Mouse (Mus musculus) MEL (cell line): ENCODE data around the gene Adamtsl1.

ENCODE experiments used
- NRF1 ChIP-seq: IDR thresholded peaks from 2 replicates; pipeline ENCODE4 v1.6.1; 2014; ENCODE audit warnings: low read depth, mild to moderate bottlenecking, inconsistent platforms, low read length, improper control_type of control experiment, moderate library complexity; ENCODE audit not compliant: poor library complexity, insufficient read depth, severe bottlenecking
- POLR2A ChIP-seq, 2 experiments: IDR thresholded peaks; 2 replicates each; pipeline ENCODE4 v1.6.1; 2011 to 2012; ENCODE audit warnings: low read length in 2 of 2, mild to moderate bottlenecking in 2 of 2, control low read depth in 1 of 2, improper control_type of control experiment in 1 of 2, low read depth in 1 of 2, moderate library complexity in 1 of 2; ENCODE audit not compliant: control insufficient read depth in 1 of 2, insufficient read depth in 1 of 2, poor library complexity in 1 of 2

GRCm38 (mm10) chr4:86410946-86411345, 897.0 kb downstream of the Adamtsl1 start:
- TF ChIP-seq POLR2A (IDR thresholded peaks at IDR 0.05; ENCODE audit: control insufficient read depth in 1 of 2, insufficient read depth in 1 of 2, low read depth in 1 of 2, low read length in 2 of 2, poor library complexity in 1 of 2) (no peak), NRF1 (no peak)
